Mouse (Mus musculus): ENCODE results near the gene Zfp853.

DNA sequence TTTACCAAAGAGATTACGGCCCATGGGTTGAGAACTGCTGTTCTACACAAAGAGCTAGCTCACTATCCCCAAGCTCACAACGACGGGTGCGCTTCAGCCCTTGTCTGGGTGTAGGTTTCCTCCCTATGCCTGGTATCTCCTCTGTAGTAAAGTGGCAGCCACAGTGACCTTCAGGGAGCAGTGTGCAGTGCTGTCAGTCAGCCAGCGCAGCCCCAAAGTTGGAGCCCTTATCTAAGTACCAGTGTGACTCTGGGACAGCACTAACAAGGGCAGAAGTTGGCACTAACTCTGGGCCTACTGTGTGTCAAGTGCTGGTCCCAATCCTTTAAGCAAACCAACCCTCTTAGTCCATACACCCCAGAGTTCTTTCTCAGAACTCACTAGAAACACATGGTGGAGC, 15.4 kb upstream of the Zfp853 start:
- no peak for TF ChIP-seq CTCF (IDR thresholded peaks at IDR 0.05 in 2 of 3, conservative IDR thresholded peaks at IDR 0.05 in 1 of 3; ENCODE audit: control insufficient read depth in 1 of 3, insufficient read depth in 1 of 3, low read depth in 2 of 3, low read length in 3 of 3, poor library complexity in 1 of 3, severe bottlenecking in 1 of 3)
- TF ChIP-seq BHLHE40 (IDR thresholded peaks at IDR 0.05; ENCODE audit: borderline replicate concordance, low read depth, low read length), result no peak
- TF ChIP-seq MAZ (IDR thresholded peaks at IDR 0.05; ENCODE audit: low read depth, low read length), result no peak
- TF ChIP-seq POLR2AphosphoS5 (IDR thresholded peaks at IDR 0.05; ENCODE audit: borderline replicate concordance, low read depth, low read length), result no peak

Measured in MEL (cell line).